Mouse (Mus musculus): ENCODE measurements around the gene Tmub1. TPM values are rescaled to one million over a fixed set of nuclear protein-coding genes. Genes with fewer than 3 reads are reported as not detected.

Tmub1 gene
- total and polyA plus RNA-seq, 2 experiments from 2014 or later: 65.5 to 91.5 TPM

DNA sequence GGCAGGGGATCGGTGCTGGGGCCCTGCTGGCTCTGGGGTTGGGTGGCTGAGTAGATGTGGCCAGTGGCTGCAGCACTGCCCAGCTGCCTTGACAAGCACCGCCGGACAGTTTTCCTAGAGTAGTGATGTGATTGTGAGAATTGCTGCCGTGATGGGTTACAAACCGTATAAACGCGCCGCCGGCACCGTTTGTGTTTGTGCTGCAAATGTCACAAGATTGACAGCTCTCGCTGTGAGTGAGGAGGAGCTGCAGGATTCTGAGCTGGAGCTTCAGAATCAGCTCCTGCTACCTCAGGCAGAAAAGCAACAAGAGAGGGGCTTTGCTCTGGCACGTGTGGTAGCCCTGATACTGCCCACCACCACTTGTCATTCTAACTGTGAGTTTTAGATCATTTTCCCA, 19.1 kb upstream of the Tmub1 start:
- Histone ChIP-seq H3K4me2 (ENCODE audit: low read depth, low read length, poor library complexity, severe bottlenecking) (peak overlapping the region; percentile 18; the same call in 1 of the 2 replicates), H3K36me3 (ENCODE audit: insufficient read depth, low read length) (no peaks in the 10 kb centered on the region), H3K4me3 (ENCODE audit: low read depth, low read length) (no peak overlapping the region), H3K9me3 (ENCODE audit: low read length) (no peaks in the 10 kb centered on the region), H3K4me1 (ENCODE audit: insufficient read depth, low read length) (0 out of 2 replicates have a peak, but pooled peaks cover 6% of the 10 kb centered on the region), H3K27me3 (ENCODE audit: insufficient read depth, low read length) (no peaks in the 10 kb centered on the region), H3K27ac (ENCODE audit: low read depth, low read length) (no peak overlapping the region), H3K9ac (replicated peaks; ENCODE audit: low read length, poor library complexity, severe bottlenecking) (no peak overlapping the region)
- ATAC-seq (ENCODE audit: low FRiP score): no peak
- no peak for DNase-seq (ENCODE audit: low spot score)
- no peak for TF ChIP-seq CTCF (IDR thresholded peaks at IDR 0.05)
- WGBS: 24% methylated on average over 12 of the region's 12 CpGs

- Histone ChIP-seq H3K27ac (ENCODE audit: low read depth, low read length) (no peak overlapping the region), H3K9ac (replicated peaks; ENCODE audit: low read length, poor library complexity, severe bottlenecking) (no peak overlapping the region; the same call in 1 of the 2 replicates), H3K4me1 (ENCODE audit: insufficient read depth, low read length) (peaks cover 22% of the 10 kb centered on the region; the same call in 1 of the 2 replicates), H3K4me2 (ENCODE audit: low read depth, low read length, poor library complexity, severe bottlenecking) (peak overlapping the region; percentile 26), H3K9me3 (ENCODE audit: low read length) (no peaks in the 10 kb centered on the region), H3K27me3 (ENCODE audit: insufficient read depth, low read length) (no peaks in the 10 kb centered on the region), H3K36me3 (ENCODE audit: insufficient read depth, low read length) (no peaks in the 10 kb centered on the region), H3K4me3 (ENCODE audit: low read depth, low read length) (no peak overlapping the region)
- WGBS: 45% methylated on average over 7 of the region's 7 CpGs
- no peak for TF ChIP-seq CTCF (IDR thresholded peaks at IDR 0.05)
- DNase-seq (ENCODE audit: low spot score): no peak
- no peak for ATAC-seq (ENCODE audit: low FRiP score)
Observed at GRCm38 (mm10) chr5:24455613-24456012, 8.0 kb upstream of the Tmub1 start.

DNA sequence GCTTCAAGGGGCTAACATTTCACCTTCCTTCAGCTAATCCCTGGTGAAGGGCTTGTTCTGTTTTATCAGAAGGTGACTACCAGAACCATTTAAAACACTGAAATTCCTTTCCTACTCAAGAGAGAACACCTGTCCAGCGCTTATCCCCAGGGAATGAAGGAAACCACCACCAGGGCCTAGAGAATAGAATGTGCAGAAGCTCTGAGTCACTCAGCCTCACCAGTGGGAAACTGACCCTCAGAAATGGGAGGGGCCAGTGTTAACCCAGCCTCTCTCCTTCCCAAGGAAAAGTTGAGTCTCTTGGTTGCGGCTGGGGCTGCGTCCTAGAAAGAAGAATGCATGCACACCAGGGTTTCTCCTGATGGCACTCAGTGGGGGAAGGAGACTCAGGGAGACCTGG, 7.4 kb upstream of the Tmub1 start:
- 63% methylated on average over 3 of the region's 3 CpGs for WGBS
- ATAC-seq (ENCODE audit: low FRiP score): no peak
- Histone ChIP-seq H3K4me2 (ENCODE audit: low read depth, low read length, poor library complexity, severe bottlenecking) (peak overlapping the region; percentile 98), H3K4me1 (ENCODE audit: insufficient read depth, low read length) (peaks cover 22% of the 10 kb centered on the region; the same call in 1 of the 2 replicates), H3K36me3 (ENCODE audit: insufficient read depth, low read length) (no peaks in the 10 kb centered on the region), H3K9ac (replicated peaks; ENCODE audit: low read length, poor library complexity, severe bottlenecking) (no peak overlapping the region), H3K27ac (ENCODE audit: low read depth, low read length) (no peak overlapping the region), H3K4me3 (ENCODE audit: low read depth, low read length) (no peak overlapping the region), H3K27me3 (ENCODE audit: insufficient read depth, low read length) (no peaks in the 10 kb centered on the region), H3K9me3 (ENCODE audit: low read length) (no peaks in the 10 kb centered on the region)
- no peak for TF ChIP-seq CTCF (IDR thresholded peaks at IDR 0.05)
- no peak for DNase-seq (ENCODE audit: low spot score)

- Histone ChIP-seq H3K27me3 (ENCODE audit: insufficient read depth, low read length) (no peaks in the 10 kb centered on the region), H3K4me1 (ENCODE audit: insufficient read depth, low read length) (peaks cover 22% of the 10 kb centered on the region; the same call in 1 of the 2 replicates), H3K9ac (replicated peaks; ENCODE audit: low read length, poor library complexity, severe bottlenecking) (peak overlapping the region; percentile 91; the same call in 1 of the 2 replicates), H3K27ac (ENCODE audit: low read depth, low read length) (no peak overlapping the region), H3K4me3 (ENCODE audit: low read depth, low read length) (peak overlapping the region; percentile 65), H3K9me3 (ENCODE audit: low read length) (no peaks in the 10 kb centered on the region), H3K4me2 (ENCODE audit: low read depth, low read length, poor library complexity, severe bottlenecking) (peak overlapping the region; percentile 98), H3K36me3 (ENCODE audit: insufficient read depth, low read length) (no peaks in the 10 kb centered on the region)
- ATAC-seq (ENCODE audit: low FRiP score) (no peak), DNase-seq (ENCODE audit: low spot score) (no peak)
- 9% methylated on average over 2 of the region's 2 CpGs for WGBS
- no peak for TF ChIP-seq CTCF (IDR thresholded peaks at IDR 0.05)
Observed at GRCm38 (mm10) chr5:24453985-24454303, 6.3 kb upstream of the Tmub1 start.

DNA sequence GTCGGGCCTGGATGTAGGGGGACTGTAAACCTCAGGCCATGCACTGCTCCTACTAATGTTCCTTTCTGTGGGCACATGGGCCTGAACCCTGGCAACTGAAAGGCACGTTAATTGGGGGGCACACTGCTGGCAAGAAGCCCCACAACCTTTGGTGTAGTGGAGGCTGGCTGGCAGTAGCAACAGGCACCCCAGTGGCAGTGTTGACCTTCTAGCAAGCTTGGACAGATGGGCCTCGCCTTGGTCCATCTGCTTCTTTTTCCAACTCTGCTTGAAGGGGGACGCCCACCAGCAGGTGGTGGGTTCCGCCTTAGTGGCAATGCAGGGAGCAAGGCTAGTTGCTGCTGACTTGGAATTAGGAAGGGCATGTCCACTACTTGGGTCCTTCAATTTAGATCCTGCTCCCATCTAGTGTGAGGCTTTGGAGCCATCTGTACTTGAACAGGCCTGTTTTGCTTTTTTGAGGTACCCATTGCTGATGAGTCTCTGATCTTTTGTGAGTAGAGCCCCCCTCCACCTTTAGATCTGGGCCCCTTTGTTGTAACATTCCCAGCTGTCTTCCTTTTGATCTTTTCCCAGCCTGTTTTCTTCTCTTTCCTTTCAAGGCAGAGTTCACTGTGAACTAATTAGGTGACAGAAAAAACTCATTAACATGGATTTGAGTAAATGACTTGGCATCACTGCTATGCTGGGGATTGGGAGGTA, 5.8 kb upstream of the Tmub1 start:
- H3K9me3 ChIP-seq (ENCODE audit: low read length): no peaks in the 10 kb centered on the region
- WGBS: 2% methylated on average over 5 of the region's 5 CpGs
- peak; percentile 64 for DNase-seq (ENCODE audit: low spot score)
- peak overlapping the region; percentile 98 for H3K4me2 ChIP-seq (ENCODE audit: low read depth, low read length, poor library complexity, severe bottlenecking)
- H3K9ac ChIP-seq (replicated peaks; ENCODE audit: low read length, poor library complexity, severe bottlenecking): peak overlapping the region; percentile 91
- TF ChIP-seq CTCF (IDR thresholded peaks at IDR 0.05): 0 out of 2 replicates have a peak, but pooled peaks have one; percentile 15
- peak overlapping the region; percentile 65 for H3K4me3 ChIP-seq (ENCODE audit: low read depth, low read length)
- H3K4me1 ChIP-seq (ENCODE audit: insufficient read depth, low read length): peaks cover 22% of the 10 kb centered on the region
- H3K36me3 ChIP-seq (ENCODE audit: insufficient read depth, low read length): no peaks in the 10 kb centered on the region
- no peaks in the 10 kb centered on the region for H3K27me3 ChIP-seq (ENCODE audit: insufficient read depth, low read length)
- H3K27ac ChIP-seq (ENCODE audit: low read depth, low read length): peak overlapping the region; percentile 86
- ATAC-seq (ENCODE audit: low FRiP score): no peak; the same call in 1 of the 2 replicates

GRCm38 (mm10) chr5:24452691-24453233, 5.1 kb upstream of the Tmub1 start:
- peak overlapping the region; percentile 65 for H3K4me3 ChIP-seq (ENCODE audit: low read depth, low read length)
- no peaks in the 10 kb centered on the region for H3K9me3 ChIP-seq (ENCODE audit: low read length)
- H3K36me3 ChIP-seq (ENCODE audit: insufficient read depth, low read length): no peaks in the 10 kb centered on the region
- peak overlapping the region; percentile 86 for H3K27ac ChIP-seq (ENCODE audit: low read depth, low read length)
- ATAC-seq (ENCODE audit: low FRiP score) (no peak; the same call in 1 of the 2 replicates), DNase-seq (ENCODE audit: low spot score) (no peak)
- WGBS: under 1% methylated on average over 29 of the region's 29 CpGs
- peak overlapping the region; percentile 98 for H3K4me2 ChIP-seq (ENCODE audit: low read depth, low read length, poor library complexity, severe bottlenecking)
- peaks cover 27% of the 10 kb centered on the region for H3K4me1 ChIP-seq (ENCODE audit: insufficient read depth, low read length)
- peak overlapping the region; percentile 91 for H3K9ac ChIP-seq (replicated peaks; ENCODE audit: low read length, poor library complexity, severe bottlenecking)
- H3K27me3 ChIP-seq (ENCODE audit: insufficient read depth, low read length): no peaks in the 10 kb centered on the region
- TF ChIP-seq CTCF (IDR thresholded peaks at IDR 0.05): 0 out of 2 replicates have a peak, but pooled peaks have one; percentile 2

Data from midbrain, postnatal 0 days (tissue).